Mouse (Mus musculus) B cell, adult 67 days (primary cell): ENCODE data around the gene Fam222b. TPM values are rescaled to one million over a fixed set of nuclear protein-coding genes. Genes with fewer than 3 reads are reported as not detected.

Source experiments
- total RNA-seq, 2 experiments: library from RNA; stranded (reverse); gene quantifications; 4 replicates each; pipeline ENCODE4 v1.2.4; 2023

Fam222b gene
- total RNA-seq, result 10 to 100 TPM; 17.8 to 18.0 TPM

GRCm38 (mm10) chr11:78094504-78095143 lies at the start of gene Fam222b:
Fam222b (plus strand) TSS chr11:78094660.

GRCm38 (mm10) chr11:78079961-78080921 lies 14.2 kb upstream of the Fam222b start, which contains the start of gene Eral1:
Eral1 (minus strand) TSS chr11:78080383.

GRCm38 (mm10) chr11:78164924-78165760 lies 70.7 kb downstream of the Fam222b start, which contains the start of gene Traf4:
Traf4 (minus strand) TSS chr11:78165589.

GRCm38 (mm10) chr11:78176402-78176862 lies 82.0 kb downstream of the Fam222b start, which contains the start of the genes Nek8 and Tlcd1:
Nek8 (minus strand) TSS chr11:78176675.
Tlcd1 (plus strand) TSS chr11:78176711.

GRCm38 (mm10) chr11:78182961-78183844 lies 88.7 kb downstream of the Fam222b start, which contains the start of gene Rpl23a:
Rpl23a (minus strand) TSS chr11:78183584.

GRCm38 (mm10) chr11:78188331-78189233 lies 94.1 kb downstream of the Fam222b start, which contains the start of gene Rab34:
Rab34 (plus strand) TSS chr11:78188430.

GRCm38 (mm10) chr11:78193113-78193512 lies 98.7 kb downstream of the Fam222b start, which contains the start of gene Proca1:
Proca1 (plus strand) TSS chr11:78193392.

Other genes starting within 250 kb of the Fam222b start
- gene Pipox, start 200.6 kb upstream of the Fam222b start, total RNA-seq, result under 1 TPM in 1 of 2 experiments, not detected in 1; 0.67 TPM
- not detected for gene Sez6, start 163.9 kb upstream of the Fam222b start, total RNA-seq
- 100 to 1,000 TPM; 152 to 154 TPM for gene Phf12, start 111.9 kb upstream of the Fam222b start, total RNA-seq
- gene Dhrs13, start 62.4 kb upstream of the Fam222b start, total RNA-seq, result 1 to 10 TPM in 1 of 2 experiments, under 1 TPM in 1; 0.62 to 1.1 TPM
- gene Flot2, start 56.7 kb upstream of the Fam222b start, total RNA-seq, result 10 to 100 TPM; 13.1 to 17.6 TPM
- 10 to 100 TPM; 25.1 to 36.1 TPM for gene Eral1, start 14.3 kb upstream of the Fam222b start, total RNA-seq
- 10 to 100 TPM; 50.9 to 57.5 TPM for gene Traf4, start 70.9 kb downstream of the Fam222b start, total RNA-seq
- gene Nek8, start 82.0 kb downstream of the Fam222b start, total RNA-seq, result 10 to 100 TPM; 18.8 to 31.9 TPM
- 1 to 10 TPM; 1.9 to 3.2 TPM for gene Tlcd1, start 82.1 kb downstream of the Fam222b start, total RNA-seq
- gene Rpl23a, start 88.9 kb downstream of the Fam222b start, total RNA-seq, result 1,000 to 10,000 TPM; 2,438 to 2,493 TPM
- not detected for gene Rab34, start 93.8 kb downstream of the Fam222b start, total RNA-seq
- not detected for gene Proca1, start 98.7 kb downstream of the Fam222b start, total RNA-seq
- 10 to 100 TPM; 61.6 to 62.6 TPM for gene Sdf2, start 151.1 kb downstream of the Fam222b start, total RNA-seq
- gene Supt6, start 151.3 kb downstream of the Fam222b start, total RNA-seq, result 10 to 100 TPM; 71.7 to 73.7 TPM
- 100 to 1,000 TPM; 133 to 141 TPM for gene 2610507B11Rik, start 167.1 kb downstream of the Fam222b start, total RNA-seq
- 1 to 10 TPM; 2.7 to 4.4 TPM for gene BC030499, start 196.2 kb downstream of the Fam222b start, total RNA-seq
- gene Spag5, start 206.9 kb downstream of the Fam222b start, total RNA-seq, result 1 to 10 TPM; 2.3 to 3.7 TPM
- 10 to 100 TPM; 45.7 to 48.3 TPM for gene Aldoc, start 228.3 kb downstream of the Fam222b start, total RNA-seq
- gene Pigs, start 233.8 kb downstream of the Fam222b start, total RNA-seq, result 10 to 100 TPM; 58.7 to 61.3 TPM
- gene Unc119, start 248.8 kb downstream of the Fam222b start, total RNA-seq, result 10 to 100 TPM; 58.2 to 68.7 TPM